17 mouse cellular contexts compared by ENCODE assay signal in the genomic region with DNA sequence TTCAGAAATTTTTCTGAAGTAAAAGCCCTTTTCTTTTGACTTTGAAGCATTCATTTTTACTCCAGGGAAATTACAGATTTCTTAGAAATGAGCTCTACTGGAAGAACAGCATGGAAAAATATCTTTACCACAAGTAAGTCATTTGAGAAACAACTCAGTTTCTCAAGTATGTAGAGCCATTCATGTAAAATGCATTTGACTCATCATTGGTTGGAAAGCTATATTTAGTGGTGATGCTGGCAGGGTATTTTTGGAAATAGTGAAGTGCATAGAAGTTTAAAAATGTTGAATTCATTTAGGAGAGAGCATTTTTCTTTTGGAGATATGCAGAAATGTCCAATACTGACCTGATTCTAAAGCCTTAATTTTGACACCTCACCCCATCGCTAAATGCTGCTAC.
DNase-seq lines count a peak whose midpoint lies in the region.
"Had no signal": no experiment of that assay in that cellular context is flagged by ENCODE, and none has a peak within 500 bp of the region (broad histone marks: within the 10 kb centered on the region; RNA-seq: fewer than 3 reads in every experiment).

No protein-coding gene starts in this region.

- intact Hi-C loops in left cerebral cortex, postnatal 4 days (cut with DNase I): no loop called here

- peak; percentile 37 to 61 for DNase-seq in frontal cortex, adult 2 months (ENCODE audit: extremely low spot score in 1 of 2, low spot score in 1 of 2)
- no peak for DNase-seq in frontal cortex, postnatal 10 days (ENCODE audit: low spot score in 2 of 2)
- DNase-seq in left cerebral cortex, adult 9 months (ENCODE audit: low spot score in 2 of 2): peak; percentile 11 to 17
- no peak for DNase-seq in left cerebral cortex, postnatal 4 days
- DNase-seq in brain, adult 2 months (ENCODE audit: low read depth, low spot score): peak; percentile 77
- DNase-seq in telencephalon, adult 2 months (ENCODE audit: low read depth, low spot score): peak; percentile 79
- no peak for DNase-seq in testis, postnatal 10 days (ENCODE audit: low spot score)
- DNase-seq: adrenal gland, adult 8-10 months; cerebellum, adult 2 months; cerebellum, postnatal 25 days; embryo, embryonic 11 days; gastrocnemius, adult 2 months; heart, postnatal 10 days; kidney, postnatal 25 days; layer of hippocampus, postnatal 36 days; liver, embryonic 13.5 days; lung, adult 2 months had no signal

Comparison
In these comparisons a context has a peak if more than half of its experiments do, and no peak if none do; other contexts are left out.
1. DNase-seq: peak in frontal cortex, adult 2 months (2 of 2), left cerebral cortex, adult 9 months (2 of 2), brain, adult 2 months (single experiment) and telencephalon, adult 2 months (single experiment); none in frontal cortex, postnatal 10 days (0 of 2), left cerebral cortex, postnatal 4 days (single experiment) and testis, postnatal 10 days (single experiment).